Mouse (Mus musculus) stomach, adult 2 months (tissue): ENCODE data around the gene Gngt2. TPM values are rescaled to one million over a fixed set of nuclear protein-coding genes. Genes with fewer than 3 reads are reported as not detected.

Source experiments
- polyA plus RNA-seq: library from polyadenylated mRNA; depleted of rRNA; stranded (reverse); fragments of >200 nt; gene quantifications from 2 replicates; pipeline ENCODE4 v1.2.3, GENCODE M21; 2012; rRNA removed

Gene Gngt2
- 0.31 and 0.52 TPM in 2 replicates for polyA plus RNA-seq

GRCm38 (mm10) chr11:95837059-95837458 lies at the start of gene Gngt2:
TSS of gene Gngt2 (plus strand) at chr11:95837216.

GRCm38 (mm10) chr11:95824071-95824876 lies 12.7 kb upstream of the Gngt2 start, which contains the start of gene Phospho1:
TSS of gene Phospho1 (plus strand) at chr11:95824499.

GRCm38 (mm10) chr11:95842074-95842681 lies 5.2 kb downstream of the Gngt2 start, which contains the start of gene Abi3:
TSS of gene Abi3 (minus strand) at chr11:95842476.

Other genes starting within 250 kb of the Gngt2 start
- gene Ngfr, start 249.5 kb upstream of the Gngt2 start, polyA plus RNA-seq: 3.1 and 3.4 TPM in 2 replicates
- 52.8 and 56.7 TPM in 2 replicates for gene Phb, start 170.3 kb upstream of the Gngt2 start, polyA plus RNA-seq
- gene Zfp652, start 124.5 kb upstream of the Gngt2 start, polyA plus RNA-seq: 8.0 and 8.2 TPM in 2 replicates
- gene B130006D01Rik, start 113.6 kb upstream of the Gngt2 start, polyA plus RNA-seq: not detected in 2 replicates
- 53.5 and 93.0 TPM in 2 replicates for gene Phospho1, start 12.7 kb upstream of the Gngt2 start, polyA plus RNA-seq
- gene Abi3, start 5.3 kb downstream of the Gngt2 start, polyA plus RNA-seq: 13.6 and 14.7 TPM in 2 replicates
- 0.95 and 1.1 TPM in 2 replicates for gene B4galnt2, start 77.7 kb downstream of the Gngt2 start, polyA plus RNA-seq
- gene Igf2bp1, start 168.7 kb downstream of the Gngt2 start, polyA plus RNA-seq: 0.08 TPM in 1 of 2 replicates, not detected in the other
- gene Gip, start 187.3 kb downstream of the Gngt2 start, polyA plus RNA-seq: 0.24 TPM in 1 of 2 replicates, not detected in the other
- 5.6 and 7.3 TPM in 2 replicates for gene Snf8, start 197.7 kb downstream of the Gngt2 start, polyA plus RNA-seq
- 11.7 and 12.0 TPM in 2 replicates for gene Ube2z, start 228.2 kb downstream of the Gngt2 start, polyA plus RNA-seq
- 1,034 and 1,299 TPM in 2 replicates for gene Atp5g1, start 238.5 kb downstream of the Gngt2 start, polyA plus RNA-seq